Mouse (Mus musculus) hindbrain, embryonic 12.5 days (tissue): ENCODE measurements at regions not wholly inside any gene's neighbourhood (a gene's known extent, or its start where the extent isn't known, plus 50 kb on each side); places are given as distances from the start of the nearest gene placed in this dataset.
A peak's percentile ranks its signal among the peaks of the same experiment; 100 is the strongest.

Source experiments
- ATAC-seq: fragments of 200-750 bp; cut with Nextera tagmentation; 2 replicates; pipeline ENCODE4 v1.8.0; 2017; ENCODE audit warnings: moderate TSS enrichment; ENCODE audit not compliant: low FRiP score
- H3K27ac ChIP-seq: fragments of 300-500 bp; sonication (generic); 2 replicates; pipeline ENCODE4 v1.5.1; 2016; ENCODE audit warnings: mild to moderate bottlenecking
- H3K27me3 ChIP-seq: fragments of 300-500 bp; sonication (generic); 2 replicates; pipeline ENCODE4 v1.6.1; 2016; ENCODE audit warnings: mild to moderate bottlenecking
- H3K36me3 ChIP-seq: fragments of 300-500 bp; sonication (generic); 2 replicates; pipeline ENCODE4 v1.6.1; 2016; ENCODE audit warnings: mild to moderate bottlenecking
- H3K4me1 ChIP-seq: fragments of 300-500 bp; sonication (generic); 2 replicates; pipeline ENCODE4 v1.6.1; 2016
- H3K4me2 ChIP-seq: fragments of 300-500 bp; sonication (generic); replicated peaks from 2 replicates; pipeline ENCODE4 v1.6.1; 2016; ENCODE audit warnings: mild to moderate bottlenecking
- H3K4me3 ChIP-seq: fragments of 300-500 bp; sonication (generic); 2 replicates; pipeline ENCODE4 v1.5.1; 2016; ENCODE audit warnings: mild to moderate bottlenecking
- H3K9ac ChIP-seq: fragments of 300-500 bp; sonication (generic); 2 replicates; pipeline ENCODE4 v1.6.1; 2016; ENCODE audit warnings: mild to moderate bottlenecking, moderate library complexity
- H3K9me3 ChIP-seq: fragments of 300-500 bp; sonication (generic); replicated peaks from 2 replicates; pipeline ENCODE4 v1.6.1; 2016; ENCODE audit warnings: mild to moderate bottlenecking
- WGBS: fragments of 180-500 bp; shearing (Covaris S2); methylation state at CpG from one replicate; pipeline ENCODE4 v1.1.7; 2016; 5-methylcytosine and 5-hydroxymethylcytosine counted together

DNA sequence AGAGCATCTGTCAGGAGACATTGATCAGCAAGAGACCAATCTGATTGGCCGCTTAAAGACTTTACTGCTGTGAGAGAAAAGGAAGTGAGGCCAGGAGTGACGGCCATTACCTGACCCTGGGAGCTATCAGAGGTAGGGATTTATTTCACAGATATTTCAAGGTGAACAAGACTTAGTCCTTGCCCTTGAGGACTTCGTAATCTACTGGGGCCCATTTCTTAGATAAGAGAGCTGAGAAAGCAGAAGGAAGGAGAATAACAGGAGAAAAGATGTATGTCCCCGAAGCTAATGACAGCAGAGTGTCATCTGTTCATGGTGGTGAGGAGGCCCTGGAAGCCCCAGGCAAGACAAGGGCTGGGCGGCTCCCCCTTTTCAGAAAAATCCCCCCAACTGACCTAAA, 127.4 kb upstream of the Cpeb2 start:
- Histone ChIP-seq H3K4me2 (no peak overlapping the region), H3K27ac (no peak overlapping the region), H3K4me1 (peaks cover 4% of the 10 kb centered on the region; the same call in 1 of the 2 replicates), H3K27me3 (no peaks in the 10 kb centered on the region), H3K9me3 (no peaks in the 10 kb centered on the region), H3K4me3 (no peak overlapping the region), H3K9ac (no peak overlapping the region), H3K36me3 (no peaks in the 10 kb centered on the region)
- ATAC-seq: no peak
- WGBS: 82% methylated on average over 5 of the region's 5 CpGs

DNA sequence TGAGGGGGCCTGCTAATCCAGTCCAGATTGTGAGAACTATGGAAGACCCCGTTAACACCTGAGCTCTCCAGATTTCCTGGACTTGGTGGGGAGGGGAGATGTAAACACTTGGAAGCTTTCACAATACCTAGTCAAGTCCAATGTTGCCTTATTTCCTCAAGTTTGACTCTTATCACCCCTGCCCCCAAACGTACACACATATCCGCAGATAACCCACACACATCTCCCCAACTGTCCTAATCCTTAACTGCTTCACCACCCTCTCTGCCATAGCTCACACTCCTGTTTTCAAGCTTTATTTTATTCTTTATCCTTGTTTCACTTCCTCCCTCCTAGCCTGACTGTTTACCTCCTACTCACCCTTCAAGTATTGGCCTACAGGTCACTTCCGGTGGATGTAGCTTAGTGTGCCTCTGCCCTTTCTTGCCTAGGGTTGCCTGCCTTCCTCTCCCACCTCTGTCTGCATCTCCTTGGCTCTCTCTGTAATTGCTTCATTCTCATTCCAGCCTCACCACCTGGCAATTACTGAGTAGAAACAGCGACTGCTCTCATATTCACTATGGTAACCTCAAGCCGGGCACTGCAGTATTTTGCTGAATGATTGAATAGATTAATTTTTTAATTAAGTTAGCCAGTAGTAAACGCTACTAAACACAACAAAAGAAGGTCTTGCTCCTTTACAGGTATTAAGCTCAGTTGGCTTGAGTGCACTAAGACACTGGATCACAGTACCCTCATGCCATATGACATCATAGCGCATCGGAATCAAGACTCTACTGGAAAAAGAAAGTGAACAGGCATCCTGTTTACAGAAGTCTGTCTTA, 125.3 kb upstream of the Cpeb2 start:
- H3K27me3 ChIP-seq: no peaks in the 10 kb centered on the region
- 84% methylated on average over 9 of the region's 9 CpGs for WGBS
- no peak overlapping the region for H3K4me3 ChIP-seq
- H3K4me1 ChIP-seq: no peaks in the 10 kb centered on the region
- H3K9ac ChIP-seq: no peak overlapping the region
- no peak overlapping the region for H3K27ac ChIP-seq
- H3K4me2 ChIP-seq: no peak overlapping the region
- H3K9me3 ChIP-seq: no peaks in the 10 kb centered on the region
- no peak; the same call in 1 of the 2 replicates for ATAC-seq
- no peaks in the 10 kb centered on the region for H3K36me3 ChIP-seq

DNA sequence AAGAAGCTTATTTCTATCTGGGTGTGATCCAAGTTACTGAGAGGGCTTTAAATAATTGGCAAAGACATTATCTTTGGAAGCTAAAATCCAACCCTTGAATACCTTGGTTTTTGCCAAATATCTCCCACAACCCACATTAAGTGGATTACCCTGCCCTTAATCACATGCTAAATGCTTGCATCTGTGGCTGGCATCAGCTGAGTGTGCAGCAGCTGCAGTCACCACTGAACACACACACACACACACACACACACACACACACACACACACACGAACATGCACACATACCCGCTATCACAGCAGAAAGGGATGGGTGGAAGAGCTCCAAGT, 124.7 kb upstream of the Cpeb2 start:
- H3K27me3 ChIP-seq: no peaks in the 10 kb centered on the region
- 0 out of 2 replicates have a peak, but pooled peaks have one; percentile 15 for ATAC-seq
- no peak overlapping the region for H3K4me3 ChIP-seq
- H3K9ac ChIP-seq: no peak overlapping the region
- no peak overlapping the region for H3K4me2 ChIP-seq
- H3K4me1 ChIP-seq: no peaks in the 10 kb centered on the region
- H3K9me3 ChIP-seq: no peaks in the 10 kb centered on the region
- WGBS: 79% methylated on average over 2 of the region's 2 CpGs
- no peaks in the 10 kb centered on the region for H3K36me3 ChIP-seq
- no peak overlapping the region for H3K27ac ChIP-seq

DNA sequence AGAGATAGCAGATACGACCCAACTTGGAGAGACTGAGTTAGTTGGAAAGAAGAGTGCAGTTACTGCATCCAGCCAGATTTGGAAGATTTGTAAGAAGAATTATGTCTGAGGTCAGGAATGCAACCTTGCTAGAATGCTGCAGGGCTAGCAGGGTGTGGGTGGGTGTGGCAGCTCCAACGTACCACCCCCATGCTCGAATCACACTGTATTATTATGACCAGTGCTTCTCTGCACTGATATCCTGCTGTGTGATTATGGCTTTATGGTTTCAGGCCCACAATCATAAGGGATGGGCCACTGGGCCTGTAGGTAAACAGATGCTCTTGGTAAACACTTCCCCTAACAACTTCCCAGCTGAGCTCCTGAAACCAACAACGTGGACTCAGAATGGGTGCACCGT, 122.8 kb upstream of the Cpeb2 start:
- Histone ChIP-seq H3K4me1 (no peaks in the 10 kb centered on the region), H3K27ac (no peak overlapping the region), H3K4me2 (no peak overlapping the region), H3K4me3 (no peak overlapping the region), H3K9me3 (no peaks in the 10 kb centered on the region), H3K27me3 (no peaks in the 10 kb centered on the region), H3K36me3 (no peaks in the 10 kb centered on the region), H3K9ac (no peak overlapping the region)
- 82% methylated on average over 5 of the region's 5 CpGs for WGBS
- no peak for ATAC-seq

DNA sequence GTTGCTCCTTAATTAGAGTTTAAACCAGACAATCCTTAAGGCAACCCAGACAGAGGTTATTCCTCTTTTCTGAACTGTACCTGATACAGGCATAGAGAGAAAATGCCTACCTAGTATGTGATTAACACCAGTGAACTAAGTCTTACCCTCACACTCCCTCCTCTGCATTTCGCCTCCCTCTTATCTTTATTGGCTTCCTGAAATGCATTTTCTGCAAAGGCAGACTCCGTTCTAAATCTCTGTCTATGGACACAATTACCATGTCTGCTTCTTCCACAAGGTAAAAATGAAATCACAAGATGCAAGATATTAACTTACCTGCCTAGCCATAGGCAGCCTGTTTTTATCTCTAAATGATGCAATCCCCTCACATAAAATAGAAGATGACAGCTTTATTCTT, 121.2 kb upstream of the Cpeb2 start:
- Histone ChIP-seq H3K36me3 (no peaks in the 10 kb centered on the region), H3K4me1 (no peaks in the 10 kb centered on the region), H3K4me2 (no peak overlapping the region), H3K27me3 (no peaks in the 10 kb centered on the region), H3K9ac (no peak overlapping the region), H3K27ac (no peak overlapping the region), H3K9me3 (no peaks in the 10 kb centered on the region), H3K4me3 (no peak overlapping the region)
- 87% methylated on average over 2 of the region's 2 CpGs for WGBS
- ATAC-seq: no peak

DNA sequence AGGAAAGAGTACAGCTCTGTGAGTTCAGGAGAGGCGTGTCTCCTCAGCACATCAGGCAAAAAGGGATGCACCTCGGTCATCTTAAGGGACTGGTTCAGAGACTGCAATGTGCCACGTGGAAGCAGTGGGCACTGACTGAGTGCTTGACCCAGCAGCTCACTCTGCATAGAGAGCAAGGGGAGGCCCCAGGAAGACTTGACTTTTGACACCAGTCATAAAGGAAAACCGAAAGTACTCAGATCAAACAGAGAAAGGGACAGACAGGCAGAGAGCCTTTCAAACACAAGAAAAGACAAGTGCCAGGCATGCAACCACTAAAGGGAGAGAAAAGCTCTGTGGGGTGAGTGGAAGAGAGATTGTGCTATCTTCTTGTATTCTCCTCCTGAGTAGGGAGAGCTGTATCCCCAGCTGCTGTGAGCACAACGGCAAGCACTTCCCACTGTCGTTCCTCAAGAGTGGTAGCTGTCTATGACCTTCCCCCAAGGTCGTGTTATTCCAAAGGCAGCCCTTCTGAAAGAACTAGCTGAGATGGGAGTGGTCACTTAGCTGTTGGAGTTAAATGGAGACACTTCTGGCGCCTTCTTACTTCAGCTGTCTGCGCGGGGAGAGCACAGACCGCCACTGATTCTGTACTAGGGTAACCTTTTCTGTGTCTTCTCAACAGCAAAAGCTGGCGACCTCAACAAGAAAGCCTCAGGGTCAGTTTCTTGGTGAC, 119.4 kb upstream of the Cpeb2 start:
- no peak overlapping the region for H3K4me3 ChIP-seq
- no peak for ATAC-seq
- whole genome bisulfite sequencing: 73% methylated on average over 12 of the region's 12 CpGs

DNA sequence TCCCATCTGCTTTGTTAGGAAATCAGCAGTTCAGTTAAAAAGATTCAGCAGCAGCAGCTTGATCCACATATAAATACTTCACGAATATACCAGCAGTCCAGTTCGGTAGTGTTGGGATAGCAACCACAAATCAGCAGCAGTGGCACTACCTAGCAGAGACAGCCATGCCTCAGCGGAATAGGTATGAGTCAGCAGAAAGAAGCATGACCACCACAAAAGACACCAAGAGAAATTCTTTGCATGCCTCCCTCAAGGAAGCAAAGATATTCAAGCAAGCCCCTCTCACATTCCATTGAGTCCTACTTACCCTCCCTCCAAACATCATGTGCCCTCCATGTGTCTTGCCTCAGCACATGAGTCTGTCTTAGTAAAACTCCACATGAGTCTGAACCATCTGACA, 117.5 kb upstream of the Cpeb2 start:
- H3K27me3 ChIP-seq: no peaks in the 10 kb centered on the region
- H3K36me3 ChIP-seq: no peaks in the 10 kb centered on the region
- no peaks in the 10 kb centered on the region for H3K4me1 ChIP-seq
- no peak overlapping the region for H3K4me3 ChIP-seq
- H3K4me2 ChIP-seq: no peak overlapping the region
- 91% methylated on average over 3 of the region's 3 CpGs for WGBS
- H3K27ac ChIP-seq: no peak overlapping the region
- H3K9me3 ChIP-seq: no peaks in the 10 kb centered on the region
- ATAC-seq: no peak
- no peak overlapping the region for H3K9ac ChIP-seq

More for the DNA sequence above, 119.4 kb upstream of the Cpeb2 start:
- Histone ChIP-seq H3K9ac (no peak overlapping the region), H3K9me3 (no peaks in the 10 kb centered on the region), H3K36me3 (no peaks in the 10 kb centered on the region), H3K27ac (no peak overlapping the region), H3K4me1 (no peaks in the 10 kb centered on the region), H3K27me3 (no peaks in the 10 kb centered on the region), H3K4me2 (no peak overlapping the region)

DNA sequence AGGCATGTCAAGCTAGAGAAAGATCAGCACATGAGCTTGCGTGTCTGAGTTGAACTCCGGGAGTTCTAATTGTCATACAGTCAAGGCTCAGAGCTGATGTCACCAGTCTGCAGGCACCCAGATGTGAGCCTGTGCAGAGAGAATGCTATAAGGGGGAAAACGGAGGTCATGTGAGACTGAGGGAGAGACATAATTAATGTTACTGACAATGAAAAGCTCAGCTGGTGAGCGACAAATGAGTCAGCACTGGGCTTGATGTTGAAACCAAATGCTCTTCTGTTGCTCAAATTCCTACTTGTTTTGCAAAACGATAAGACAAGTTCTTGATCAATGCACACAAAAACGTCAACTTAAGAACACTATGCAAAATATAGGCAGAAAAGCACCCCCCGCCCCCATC, 116.1 kb upstream of the Cpeb2 start:
- 73% methylated on average over 7 of the region's 7 CpGs for WGBS
- no peak overlapping the region for H3K4me2 ChIP-seq
- H3K4me1 ChIP-seq: no peaks in the 10 kb centered on the region
- no peak overlapping the region for H3K9ac ChIP-seq
- H3K27me3 ChIP-seq: no peaks in the 10 kb centered on the region
- ATAC-seq: no peak
- H3K4me3 ChIP-seq: no peak overlapping the region
- no peaks in the 10 kb centered on the region for H3K36me3 ChIP-seq
- no peaks in the 10 kb centered on the region for H3K9me3 ChIP-seq
- no peak overlapping the region for H3K27ac ChIP-seq

DNA sequence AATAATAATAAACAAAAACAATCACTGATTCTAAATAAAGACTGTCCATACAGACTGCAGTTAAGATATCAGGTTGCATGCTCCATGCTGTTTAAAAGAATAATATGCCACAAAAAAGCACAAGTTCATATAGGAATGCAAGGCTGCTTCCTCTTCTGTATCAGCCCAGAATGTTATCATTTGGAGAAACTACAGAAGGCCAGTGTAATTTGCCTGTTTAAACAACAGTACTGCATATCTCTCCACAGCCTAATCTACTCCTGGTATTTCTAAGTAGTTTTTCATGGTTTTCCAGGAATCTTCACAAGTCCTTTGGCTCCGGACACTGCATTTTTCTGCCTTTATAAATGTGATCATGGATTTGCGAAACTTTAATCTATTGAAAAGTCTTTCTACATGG, 111.9 kb upstream of the Cpeb2 start:
- Histone ChIP-seq H3K9ac (no peak overlapping the region), H3K4me3 (no peak overlapping the region), H3K27me3 (no peaks in the 10 kb centered on the region), H3K27ac (no peak overlapping the region), H3K36me3 (no peaks in the 10 kb centered on the region), H3K4me1 (no peaks in the 10 kb centered on the region), H3K9me3 (no peaks in the 10 kb centered on the region), H3K4me2 (no peak overlapping the region)
- no peak for ATAC-seq
- 87% methylated on average over 2 of the region's 2 CpGs for WGBS

DNA sequence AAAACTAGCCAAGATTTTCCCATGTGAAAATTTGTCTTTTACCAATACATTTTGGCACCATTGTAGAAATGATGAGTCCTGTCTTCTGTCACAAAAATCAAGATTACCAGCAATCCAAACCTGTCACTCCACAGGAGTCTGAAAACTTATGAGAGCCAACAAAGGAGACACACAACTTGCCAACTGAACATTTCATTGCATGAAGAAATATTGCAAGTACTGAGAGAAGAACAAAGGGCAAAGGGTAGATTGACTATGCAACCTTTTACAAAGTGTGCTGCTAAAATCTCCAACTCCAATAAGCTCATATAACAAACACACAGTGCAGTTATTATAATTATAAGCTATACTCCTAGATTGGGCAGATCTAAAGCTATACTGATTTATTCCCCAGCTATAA, 108.7 kb upstream of the Cpeb2 start:
- Histone ChIP-seq H3K36me3 (no peaks in the 10 kb centered on the region), H3K4me1 (no peaks in the 10 kb centered on the region), H3K4me3 (no peak overlapping the region), H3K9me3 (no peaks in the 10 kb centered on the region), H3K27ac (no peak overlapping the region), H3K4me2 (no peak overlapping the region), H3K27me3 (no peaks in the 10 kb centered on the region), H3K9ac (no peak overlapping the region)
- ATAC-seq: no peak

DNA sequence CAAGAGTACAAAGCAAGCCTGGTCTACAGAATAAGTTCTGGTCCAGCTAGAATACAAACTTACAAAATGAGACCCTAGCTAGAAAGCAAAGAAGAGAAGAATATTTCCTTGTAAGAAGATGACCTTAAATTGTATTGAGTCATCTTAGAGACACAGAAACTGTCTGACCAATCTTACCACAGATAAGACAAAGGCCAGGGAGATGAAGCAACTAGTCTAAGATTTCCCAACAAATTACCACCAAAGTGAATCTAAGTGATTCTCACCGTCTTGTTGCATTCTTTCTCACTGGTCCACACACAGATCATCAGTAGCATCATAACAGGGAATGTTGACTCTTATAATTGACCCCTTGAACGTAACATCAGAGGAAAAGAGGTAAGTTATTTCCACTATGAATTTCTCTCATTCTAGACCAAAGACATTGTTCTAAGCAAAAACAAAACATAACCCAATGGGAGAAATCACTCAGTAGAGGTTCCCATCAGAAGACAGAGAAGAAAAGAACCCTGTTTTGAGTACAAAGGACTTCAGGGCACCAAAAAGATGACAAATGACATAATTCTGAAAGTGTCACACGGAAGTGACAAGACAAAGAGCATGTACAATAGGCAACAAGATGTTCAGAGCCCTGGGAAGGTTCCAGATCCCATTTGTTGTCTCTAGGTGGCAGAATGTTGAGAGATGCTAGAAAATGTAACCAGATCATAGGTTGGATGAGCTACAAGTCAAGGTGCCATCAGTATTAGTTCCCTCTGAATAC, 107.0 kb upstream of the Cpeb2 start:
- Histone ChIP-seq H3K4me1 (no peaks in the 10 kb centered on the region), H3K9ac (no peak overlapping the region), H3K27me3 (no peaks in the 10 kb centered on the region), H3K4me2 (no peak overlapping the region), H3K4me3 (no peak overlapping the region), H3K27ac (no peak overlapping the region), H3K9me3 (no peaks in the 10 kb centered on the region), H3K36me3 (no peaks in the 10 kb centered on the region)
- WGBS: 90% methylated on average over 3 of the region's 3 CpGs
- ATAC-seq: no peak

DNA sequence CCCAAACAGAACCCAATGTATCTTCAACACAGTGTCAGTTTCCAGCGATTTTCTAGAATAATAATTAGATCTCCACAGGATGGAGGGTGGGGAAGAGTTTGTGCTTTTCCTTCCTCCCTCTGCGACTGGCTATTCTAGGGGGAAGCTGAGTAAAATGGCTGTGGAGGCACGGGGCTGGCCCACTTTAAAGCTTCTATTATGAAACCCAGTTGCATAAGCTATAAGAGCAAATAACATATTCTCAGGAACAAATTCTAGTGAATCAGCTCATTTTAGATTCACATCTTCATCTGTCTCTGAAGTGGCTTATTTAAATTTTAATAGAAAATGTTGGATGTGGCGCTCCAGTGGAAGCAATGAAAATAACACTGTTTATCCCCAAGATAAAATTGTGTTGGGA, 102.6 kb upstream of the Cpeb2 start:
- H3K9ac ChIP-seq: no peak overlapping the region
- H3K36me3 ChIP-seq: no peaks in the 10 kb centered on the region
- WGBS: 75% methylated on average over 4 of the region's 4 CpGs
- H3K27ac ChIP-seq: no peak overlapping the region
- H3K27me3 ChIP-seq: no peaks in the 10 kb centered on the region
- no peak overlapping the region for H3K4me2 ChIP-seq
- no peak for ATAC-seq
- no peak overlapping the region for H3K4me3 ChIP-seq
- H3K9me3 ChIP-seq: no peaks in the 10 kb centered on the region
- no peaks in the 10 kb centered on the region for H3K4me1 ChIP-seq
